Mouse (Mus musculus): Measurements from ENCODE around the gene Isg15.

DNA sequence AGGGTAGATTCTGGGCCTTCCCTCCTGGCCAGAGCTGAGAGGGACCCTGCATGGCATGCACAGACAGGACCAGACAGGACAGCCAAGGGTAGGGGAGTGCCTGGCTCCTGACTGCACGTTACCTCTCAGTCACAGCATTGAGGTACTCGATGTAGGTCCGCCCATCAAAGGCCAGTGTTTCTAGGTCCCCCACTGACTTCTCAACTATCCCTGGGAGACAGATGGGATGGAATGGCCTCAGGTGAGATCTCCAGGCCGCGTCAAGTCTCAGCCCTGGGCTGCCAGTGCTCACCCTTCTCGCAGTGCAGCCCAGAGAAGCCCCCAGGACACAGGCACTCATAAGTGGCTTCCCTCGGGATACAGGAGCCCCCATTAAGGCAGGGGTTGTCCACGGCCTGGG, 32.0 kb downstream of the Isg15 start:
- no peak for TF ChIP-seq CTCF (IDR thresholded peaks at IDR 0.05)
- TF ChIP-seq EP300 (IDR thresholded peaks at IDR 0.05) = no peak
